Mouse (Mus musculus) adrenal gland, postnatal 14 days (tissue): ENCODE results near the gene Gsc2. TPM values are rescaled to one million over a fixed set of nuclear protein-coding genes. Genes with fewer than 3 reads are reported as not detected.
A peak's percentile ranks its signal among the peaks of the same experiment; 100 is the strongest.
"Not testable (repeated sequence)": the region's sequence is repeated elsewhere in the genome, so short reads cannot be mapped to it uniquely, and the experiment has no call there.

Experiments
- DNase-seq: peaks from one replicate; pipeline ENCODE4 v3.0.0; 2021; ENCODE audit warnings: mixed read lengths
- long read RNA-seq, 2 experiments: library from polyadenylated mRNA; stranded (forward); transcript quantifications; one replicate each; pipeline ENCODE4 v2.0.0; 2021
- total RNA-seq: library from RNA; stranded (reverse); gene quantifications from 2 replicates; pipeline ENCODE4 v1.2.3, GENCODE M21; 2021

Gene Gsc2
- total RNA-seq: not detected in 2 replicates
- long read RNA-seq, experiment 1: 0 reads
- long read RNA-seq, experiment 2: 0 reads

DNA sequence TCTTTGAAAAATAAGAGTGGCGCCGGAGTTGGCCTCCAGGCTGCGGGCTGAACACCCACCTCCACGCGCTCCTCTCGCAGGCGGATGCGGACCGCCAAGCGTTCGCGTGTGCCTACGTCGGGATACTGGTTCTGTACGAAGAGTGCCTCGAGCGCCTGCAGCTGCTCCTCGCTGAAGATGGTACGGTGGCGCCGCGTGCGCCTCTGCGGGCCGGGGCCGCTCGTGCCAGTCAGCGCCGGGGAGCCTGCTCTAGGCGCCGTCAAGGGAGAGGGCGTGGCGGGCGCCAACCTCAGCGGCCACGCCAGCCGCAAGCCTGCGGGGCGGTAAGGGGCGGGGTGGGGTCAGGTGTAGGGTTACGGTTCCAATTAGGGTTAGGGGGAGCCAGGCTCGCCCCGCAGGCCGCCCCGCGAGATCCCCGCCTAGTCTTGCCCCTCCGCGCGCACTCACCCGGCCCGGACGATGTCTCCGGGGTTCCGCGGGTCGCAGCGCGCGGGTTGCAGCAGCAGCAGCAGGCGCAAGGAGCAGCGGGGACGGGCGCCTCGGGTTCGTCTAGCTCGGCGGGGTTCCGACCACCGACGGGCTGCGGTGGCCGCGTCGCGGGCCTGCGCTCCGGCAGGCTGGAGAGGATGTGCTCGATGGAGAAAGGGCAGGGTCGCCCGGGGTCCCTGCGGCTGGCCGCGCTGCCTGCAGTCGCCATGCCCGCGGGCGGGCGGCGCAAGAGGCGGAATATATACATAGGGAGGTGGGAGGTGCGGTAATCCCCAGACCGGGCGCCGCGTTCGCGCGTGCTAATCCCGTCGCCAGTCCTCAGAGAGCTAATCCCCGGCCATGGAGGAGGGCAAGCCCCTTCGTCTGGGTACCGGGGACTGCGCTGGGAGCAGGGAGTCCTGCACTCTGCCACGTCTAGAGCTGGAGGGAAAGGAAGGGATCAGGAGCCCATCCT lies at the start of gene Gsc2:
Gene Gsc2 (minus strand): TSS at position 753 of the 943 bp plus-strand sequence.
- DNase-seq: peak; percentile 54

DNA sequence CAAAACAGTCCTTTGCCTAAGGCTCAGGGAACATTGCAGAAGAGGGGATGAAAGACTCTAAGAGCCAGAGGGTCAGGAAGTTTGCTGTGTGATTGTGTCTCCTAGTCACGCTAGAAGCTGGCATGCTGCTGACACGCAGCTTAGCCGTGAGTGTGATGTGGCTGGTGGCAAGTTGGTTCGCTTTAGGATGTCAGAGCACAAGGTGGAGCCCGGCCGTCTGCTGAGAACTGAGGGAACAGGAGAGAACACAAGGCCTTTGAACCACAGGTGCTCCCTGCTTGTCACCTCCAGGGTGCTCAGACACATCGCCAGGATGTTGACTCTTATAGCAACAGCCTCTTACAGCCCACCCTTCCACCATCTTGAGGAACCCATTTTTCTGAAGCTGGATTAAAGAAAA lies 47.2 kb upstream of the Gsc2 start:
- DNase-seq: no peak

GRCm38 (mm10) chr16:17956052-17956638 lies 41.3 kb upstream of the Gsc2 start:
- DNase-seq: not testable (repeated sequence)

DNA sequence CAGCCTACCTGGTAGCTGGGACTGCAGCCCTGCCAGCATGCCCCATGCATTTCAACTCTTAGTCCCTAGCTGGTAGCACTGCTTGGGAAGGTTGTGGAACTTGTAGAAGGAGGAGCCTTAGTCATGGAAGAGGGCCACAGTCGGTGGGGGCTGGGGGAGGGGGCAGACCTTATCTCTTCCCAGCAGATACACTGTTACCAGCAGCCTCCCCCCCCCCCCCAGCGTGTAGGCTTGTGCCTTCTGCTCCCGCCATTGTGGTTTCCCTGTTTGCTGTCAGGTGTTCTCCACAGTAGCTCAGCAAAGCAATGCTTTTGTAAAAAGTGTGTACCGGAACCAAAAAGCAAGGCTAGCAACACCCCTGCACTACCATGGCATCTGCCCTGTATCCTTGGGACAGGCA lies 36.8 kb upstream of the Gsc2 start:
- DNase-seq: no peak

DNA sequence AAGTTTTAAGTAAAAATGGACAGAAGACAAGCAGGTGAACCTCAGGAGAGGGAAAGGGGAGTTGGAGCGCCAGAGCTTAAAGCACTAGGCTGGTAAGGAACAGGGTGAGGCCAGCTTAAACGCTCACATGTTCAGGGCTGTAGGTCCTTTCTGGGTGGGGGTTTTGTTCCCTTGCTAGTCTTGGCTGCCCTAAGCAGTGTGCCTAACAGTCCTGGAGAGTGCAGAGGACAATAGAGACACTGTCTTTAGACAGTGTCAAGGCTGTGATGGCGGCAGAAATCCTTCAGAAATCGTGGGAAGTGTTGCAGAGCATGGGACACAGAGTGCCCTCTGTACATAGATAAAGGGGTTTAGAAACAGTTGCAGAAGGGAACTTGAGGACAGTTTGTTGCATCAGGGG lies 35.2 kb upstream of the Gsc2 start:
- DNase-seq: no peak

- no peak for DNase-seq
These were observed 34.6 kb upstream of the Gsc2 start for GRCm38 (mm10) chr16:17949421-17949877.

GRCm38 (mm10) chr16:17945081-17945831 lies 30.4 kb upstream of the Gsc2 start:
- no peak for DNase-seq

- no peak for DNase-seq
These were observed 28.6 kb upstream of the Gsc2 start for GRCm38 (mm10) chr16:17943466-17943865.

DNA sequence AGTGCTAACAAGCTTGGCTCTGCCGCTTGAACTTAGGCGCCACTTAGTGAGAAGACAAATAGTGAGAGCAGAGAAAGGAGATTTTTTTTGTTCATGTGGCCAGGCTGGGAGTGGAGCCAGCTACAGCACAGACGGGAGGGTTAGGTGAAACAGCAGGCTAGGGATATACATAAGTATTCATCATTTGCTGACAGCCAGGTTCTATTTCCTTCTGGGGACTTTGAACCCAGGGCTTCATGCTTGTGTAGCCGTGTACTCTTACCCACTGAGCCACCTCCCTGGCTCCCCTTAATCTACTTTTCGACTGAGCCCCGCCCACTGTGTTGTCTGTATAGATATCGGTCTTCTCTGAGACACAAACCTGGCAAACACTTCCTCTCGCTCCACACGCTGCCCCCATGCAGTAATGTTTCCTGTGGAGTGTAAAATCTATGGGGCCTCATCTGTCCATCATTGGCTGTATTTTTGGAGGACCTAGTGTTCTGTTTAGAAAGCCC lies 24.4 kb upstream of the Gsc2 start:
- DNase-seq: no peak

DNA sequence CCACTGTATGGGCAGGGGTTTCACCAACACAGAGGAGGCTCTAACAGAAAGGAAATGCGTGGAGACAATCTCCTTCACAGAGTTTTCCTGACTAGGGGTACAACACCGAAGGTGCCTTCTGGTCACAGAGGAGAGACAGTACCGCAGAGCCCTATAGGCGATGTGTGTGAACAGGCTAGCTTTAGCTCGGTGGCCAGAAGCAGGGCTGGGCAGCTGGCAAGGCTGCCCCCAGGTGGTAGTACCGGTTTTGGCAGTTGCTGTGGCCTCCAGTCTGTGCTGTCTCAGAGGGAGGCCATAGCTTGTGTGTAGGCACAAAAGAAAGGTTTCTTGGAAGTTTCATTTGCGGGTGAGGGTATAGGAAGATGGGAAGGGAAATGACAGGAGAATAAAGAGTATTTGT lies 24.0 kb upstream of the Gsc2 start:
- DNase-seq: peak; percentile 83

- no peak for DNase-seq
These were observed 23.3 kb upstream of the Gsc2 start for GRCm38 (mm10) chr16:17938187-17938586.

DNA sequence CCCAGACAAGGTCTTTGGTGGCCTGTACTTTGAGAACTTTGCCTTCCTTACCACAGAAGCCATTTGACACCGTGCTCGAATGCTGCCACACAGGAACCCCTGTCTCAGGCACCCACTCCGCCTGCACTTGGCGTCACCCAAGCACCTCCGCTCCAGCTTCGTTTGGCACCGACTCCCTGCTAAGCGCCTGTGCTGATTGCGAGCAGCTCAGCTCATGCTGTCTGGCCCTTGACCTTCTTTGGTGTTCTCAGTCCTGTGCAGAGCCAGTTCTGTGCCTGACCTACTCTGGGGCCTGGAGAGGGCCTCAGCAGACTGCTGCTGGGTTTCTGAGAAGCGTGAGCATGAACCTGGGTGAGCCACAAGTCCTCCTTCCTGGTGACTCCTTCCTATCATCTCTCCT lies 21.9 kb upstream of the Gsc2 start:
- peak; percentile 63 for DNase-seq

DNA sequence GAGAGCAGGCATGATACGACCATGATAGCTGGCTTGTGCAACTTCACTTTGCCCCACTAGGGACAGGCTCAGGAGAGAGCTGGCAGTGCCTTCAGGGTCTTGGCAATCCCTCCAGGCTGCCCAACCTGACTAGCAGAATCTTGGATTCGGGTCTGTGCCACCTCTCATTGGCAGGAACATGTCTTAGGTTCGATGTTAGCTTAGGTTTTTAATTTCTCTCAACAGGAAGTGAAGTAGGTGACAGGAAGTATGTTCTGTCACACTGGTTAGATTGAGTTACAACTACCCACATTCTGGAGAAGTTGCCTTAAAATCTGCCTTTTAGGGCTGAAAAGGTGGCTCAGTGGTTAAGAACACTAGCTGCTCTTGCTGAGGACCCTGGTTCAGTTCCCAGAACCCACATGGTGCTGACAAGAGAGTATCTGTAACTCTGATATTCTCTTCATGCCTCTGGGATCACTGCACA lies 19.6 kb upstream of the Gsc2 start:
- DNase-seq: peak; percentile 61

- no peak for DNase-seq
These were observed 19.0 kb upstream of the Gsc2 start for GRCm38 (mm10) chr16:17933594-17934444.

GRCm38 (mm10) chr16:17931906-17932460 lies 17.1 kb upstream of the Gsc2 start:
- no peak for DNase-seq

GRCm38 (mm10) chr16:17929631-17930030 lies 14.8 kb upstream of the Gsc2 start:
- no peak for DNase-seq

GRCm38 (mm10) chr16:17929211-17929610 lies 14.4 kb upstream of the Gsc2 start:
- no peak for DNase-seq

DNA sequence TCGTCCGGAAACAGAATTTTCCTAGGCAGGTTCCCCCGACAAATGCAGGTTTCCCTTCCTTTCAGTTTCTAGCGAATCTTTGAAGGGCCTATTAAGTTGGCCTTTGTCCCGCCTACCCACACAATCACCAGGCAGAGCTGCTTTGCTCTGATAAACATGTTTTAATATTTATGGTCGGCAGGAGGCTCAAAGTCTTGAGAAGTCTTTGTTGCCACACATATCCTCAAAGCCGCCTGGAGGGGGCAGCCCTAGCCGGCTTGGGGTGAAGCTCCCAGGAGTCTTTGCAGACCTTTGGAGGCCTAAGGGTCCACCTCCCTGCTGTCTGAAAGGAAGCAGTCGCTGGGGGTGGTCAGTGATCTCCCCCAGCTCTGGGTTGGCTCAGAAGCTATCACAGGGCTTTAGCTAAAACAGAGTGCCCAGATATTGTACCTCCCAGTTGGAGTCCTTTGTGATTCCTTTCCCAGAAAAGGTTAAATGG lies 13.8 kb upstream of the Gsc2 start:
- DNase-seq: peak; percentile 90

GRCm38 (mm10) chr16:17928087-17928580 lies 13.3 kb upstream of the Gsc2 start, which contains the start of gene Slc25a1:
Gene Slc25a1 (minus strand): TSS chr16:17928219.
- DNase-seq: peak; percentile 86

DNA sequence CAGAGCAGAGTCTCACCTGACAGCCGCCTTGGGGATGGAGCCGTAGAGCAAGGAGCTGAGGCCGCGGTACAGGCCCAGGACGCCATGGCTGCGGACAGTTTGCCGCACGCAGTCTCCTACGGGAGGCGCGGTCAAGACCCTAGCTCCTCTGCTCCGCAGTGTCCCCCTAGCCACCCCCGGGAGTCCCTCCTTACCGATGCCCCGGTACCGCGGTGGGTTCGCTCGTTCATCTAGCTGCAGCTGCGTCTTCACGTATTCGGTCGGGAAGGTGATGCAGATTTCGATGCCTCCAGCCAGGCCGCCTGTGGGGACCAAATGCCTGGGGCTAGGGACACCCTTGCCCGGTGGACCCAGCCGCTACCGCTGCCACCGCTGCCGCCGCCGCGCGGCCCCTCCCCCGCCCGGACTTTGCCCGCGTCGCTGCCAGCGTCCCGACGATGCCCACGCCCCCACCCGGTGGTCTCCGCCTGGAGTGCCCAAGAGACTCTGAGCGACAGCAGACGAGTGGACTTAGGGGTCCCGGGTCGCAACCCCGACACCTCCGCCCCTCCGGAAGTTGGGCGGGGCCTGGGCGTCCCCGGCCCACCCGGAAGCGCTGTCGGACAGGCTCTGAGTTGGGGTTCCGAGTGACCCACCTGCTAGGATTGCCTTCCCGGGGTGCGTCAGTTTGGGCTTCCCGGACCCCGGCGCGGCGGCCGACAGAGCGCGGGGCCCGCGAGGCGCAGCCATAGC lies 12.7 kb upstream of the Gsc2 start:
- peak; percentile 61 for DNase-seq
